Mouse (Mus musculus): ENCODE results near the gene Rsph9.

Rsph9 gene

GRCm38 (mm10) chr17:46143578-46144423 lies at the start of gene Rsph9:
Gene Rsph9, minus strand, starts transcription at chr17:46144216.
- in situ Hi-C loops (cut with MboI), result no loop called here

- in situ Hi-C loops (cut with MboI), result no loop called here
Observed at GRCm38 (mm10) chr17:46188829-46189228, 44.8 kb upstream of the Rsph9 start.

DNA sequence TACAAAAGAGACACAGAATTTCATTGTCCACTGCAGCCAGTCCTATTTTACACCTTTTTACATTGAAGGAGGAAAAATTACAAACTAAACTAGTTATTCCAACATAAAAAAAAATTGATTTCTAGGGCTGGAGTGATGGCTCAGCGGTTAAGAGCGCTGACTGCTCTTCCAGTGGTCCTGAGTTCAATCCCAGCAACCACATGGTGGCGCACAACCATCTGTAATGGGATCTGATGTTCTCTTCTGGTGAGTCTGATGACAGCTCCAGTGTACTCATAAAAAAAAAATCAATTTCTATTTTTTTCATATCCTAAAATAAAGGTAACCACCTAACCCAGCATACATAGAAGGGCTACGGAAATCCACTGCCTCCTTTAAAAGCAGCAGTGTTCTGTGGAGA lies 38.3 kb upstream of the Rsph9 start:
- in situ Hi-C loops (cut with MboI), result no loop called here

DNA sequence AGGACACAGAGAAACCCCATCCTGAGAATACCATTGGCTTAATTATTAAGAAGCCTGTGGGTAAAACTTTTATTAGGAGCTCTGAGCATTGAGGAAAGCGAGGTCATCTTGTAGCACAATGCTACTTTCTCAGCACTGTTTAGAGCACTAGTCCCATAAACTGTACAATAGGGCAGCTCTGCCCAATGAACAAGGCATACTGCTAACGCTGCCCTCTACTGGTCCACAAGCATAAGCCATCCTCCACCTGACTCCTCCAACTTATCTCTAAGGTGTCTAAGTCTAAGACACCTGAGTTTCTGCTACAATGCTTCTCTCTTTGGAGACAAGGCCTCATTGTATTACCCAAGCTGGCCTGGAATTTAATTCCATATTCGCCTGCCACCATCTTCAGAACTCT lies 26.5 kb upstream of the Rsph9 start:
- in situ Hi-C loops (cut with MboI), result no loop called here

- in situ Hi-C loops (cut with MboI), result no loop called here
Observed at GRCm38 (mm10) chr17:46168768-46169167, 24.8 kb upstream of the Rsph9 start.

GRCm38 (mm10) chr17:46168318-46168717 lies 24.3 kb upstream of the Rsph9 start:
- in situ Hi-C loops (cut with MboI), result no loop called here

DNA sequence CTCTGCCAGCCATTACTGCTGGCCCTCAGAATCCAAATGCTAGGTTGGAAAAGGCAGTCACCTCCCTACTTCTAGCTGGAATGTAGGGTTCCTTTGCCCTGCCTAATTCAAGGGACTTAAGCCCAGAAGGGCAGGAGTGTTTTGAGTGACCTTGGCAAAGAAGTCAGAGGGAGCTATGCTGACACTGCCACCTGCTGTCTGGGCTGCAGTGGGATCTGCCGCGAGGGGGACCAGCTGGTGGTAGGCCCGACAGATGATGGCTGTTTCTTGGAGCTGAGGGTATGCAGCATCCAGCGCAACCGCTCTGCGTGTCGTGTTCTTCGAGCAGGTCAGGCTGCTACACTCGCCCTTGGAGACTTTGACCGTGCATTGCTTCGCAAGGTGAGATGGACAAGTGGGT lies 23.0 kb upstream of the Rsph9 start:
- in situ Hi-C loops (cut with MboI), result no loop called here

- in situ Hi-C loops (cut with MboI), result no loop called here
Observed at GRCm38 (mm10) chr17:46166270-46166669, 22.3 kb upstream of the Rsph9 start.

- in situ Hi-C loops (cut with MboI), result no loop called here
Observed at GRCm38 (mm10) chr17:46165460-46165859, 21.4 kb upstream of the Rsph9 start.

GRCm38 (mm10) chr17:46164791-46165190 lies 20.8 kb upstream of the Rsph9 start:
- in situ Hi-C loops (cut with MboI), result no loop called here

GRCm38 (mm10) chr17:46164301-46164700 lies 20.3 kb upstream of the Rsph9 start:
- in situ Hi-C loops (cut with MboI), result no loop called here

GRCm38 (mm10) chr17:46162951-46163421 lies 19.0 kb upstream of the Rsph9 start:
- in situ Hi-C loops (cut with MboI), result no loop called here

- in situ Hi-C loops (cut with MboI), result no loop called here
Observed at GRCm38 (mm10) chr17:46162551-46162950, 18.5 kb upstream of the Rsph9 start.

DNA sequence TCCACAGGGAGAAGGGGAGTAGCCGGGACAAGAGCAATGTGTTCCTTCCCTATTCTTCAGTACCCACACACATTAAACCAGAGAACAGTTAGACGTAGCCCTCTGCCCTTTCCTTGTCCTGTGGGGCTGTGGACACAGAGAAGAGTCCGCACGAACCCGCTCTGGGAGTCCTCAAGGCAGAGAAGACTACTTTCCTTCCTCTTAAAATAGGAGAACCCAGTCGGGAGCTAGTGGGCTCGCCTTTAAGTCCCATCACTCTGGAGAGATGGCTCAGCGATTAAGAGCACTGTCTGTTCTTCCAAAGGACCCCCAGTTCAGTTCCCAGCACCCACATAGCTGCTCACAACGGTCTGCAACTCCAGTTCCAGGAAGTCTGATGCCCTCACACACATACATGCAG lies 17.7 kb upstream of the Rsph9 start:
- in situ Hi-C loops (cut with MboI), result no loop called here

GRCm38 (mm10) chr17:46161179-46161578 lies 17.2 kb upstream of the Rsph9 start:
- in situ Hi-C loops (cut with MboI), result no loop called here

GRCm38 (mm10) chr17:46160686-46161085 lies 16.7 kb upstream of the Rsph9 start, which contains the start of gene Gtpbp2:
Gene Gtpbp2, plus strand, starts transcription at chr17:46161032.
- in situ Hi-C loops (cut with MboI), result no loop called here

GRCm38 (mm10) chr17:46160090-46160662 lies 16.2 kb upstream of the Rsph9 start:
- in situ Hi-C loops (cut with MboI), result no loop called here

- in situ Hi-C loops (cut with MboI), result no loop called here
Observed at GRCm38 (mm10) chr17:46159236-46159635, 15.2 kb upstream of the Rsph9 start.

DNA sequence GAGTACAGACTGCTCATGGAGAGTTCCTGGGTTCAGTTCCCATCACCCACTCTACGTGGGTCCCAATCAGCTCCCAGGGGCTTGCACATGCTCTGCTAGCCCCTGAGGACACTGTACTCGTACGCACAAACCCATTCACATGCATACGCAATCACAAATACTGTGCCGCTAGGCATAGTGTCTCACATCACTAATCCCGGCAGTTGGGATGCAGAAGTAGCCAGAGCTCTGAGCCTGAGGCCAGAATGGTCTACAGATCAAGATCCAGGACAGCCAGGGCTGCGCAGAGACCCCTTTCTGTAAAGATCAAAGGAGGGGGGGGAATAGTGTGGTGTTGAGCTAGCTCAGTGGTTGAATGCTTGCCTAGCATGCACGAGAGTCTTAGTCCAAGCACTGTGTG lies 13.1 kb upstream of the Rsph9 start:
- in situ Hi-C loops (cut with MboI), result no loop called here

GRCm38 (mm10) chr17:46156680-46157079 lies 12.7 kb upstream of the Rsph9 start:
- in situ Hi-C loops (cut with MboI), result no loop called here

- in situ Hi-C loops (cut with MboI), result no loop called here
Observed at GRCm38 (mm10) chr17:46154336-46154735, 10.3 kb upstream of the Rsph9 start.

DNA sequence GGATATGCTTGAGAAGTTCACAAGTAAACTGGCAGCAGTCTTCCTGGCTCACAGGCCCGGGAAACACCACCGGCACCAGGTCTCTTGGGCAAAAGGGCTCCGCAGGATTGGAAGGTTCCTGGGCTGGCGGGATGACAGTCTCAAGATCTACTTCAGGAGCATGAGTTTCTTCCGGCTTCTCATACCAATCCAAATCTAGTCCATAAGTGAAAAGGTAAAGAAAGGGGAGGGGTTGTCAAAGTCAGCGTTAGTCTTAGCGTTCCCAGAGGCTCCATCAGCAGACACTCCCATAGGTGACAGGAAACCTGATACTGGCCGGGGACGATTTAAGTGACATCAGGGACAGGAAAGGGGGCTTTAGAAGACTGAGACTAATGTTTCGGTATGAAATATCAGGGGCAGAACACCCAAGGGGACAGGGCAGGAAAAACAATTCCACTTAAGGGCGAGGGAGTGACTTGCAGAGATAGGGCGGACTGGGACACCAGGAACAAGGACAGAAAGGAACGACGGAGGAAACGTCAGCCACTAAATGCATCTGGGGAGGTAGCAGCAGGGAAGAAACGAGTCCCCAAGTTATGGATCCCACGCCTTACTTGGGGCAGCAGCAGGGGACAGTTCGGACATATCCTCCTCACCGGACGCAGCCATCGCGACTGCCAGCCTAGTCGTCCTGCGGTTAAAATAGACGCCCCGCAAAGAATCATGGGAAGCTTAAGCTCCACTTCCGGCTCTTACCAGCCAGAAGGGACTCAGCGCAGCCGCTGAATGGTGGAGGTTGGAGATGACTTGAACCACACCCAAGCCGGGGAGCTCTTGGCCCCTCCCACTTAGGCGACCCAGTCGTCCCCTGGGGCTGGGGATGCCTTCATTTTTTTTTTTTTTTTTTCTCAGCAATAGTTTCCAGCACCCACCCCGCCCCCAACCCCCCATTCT lies 9.1 kb upstream of the Rsph9 start, which contains the start of gene Mad2l1bp:
Gene Mad2l1bp, minus strand, starts transcription at position 707 of the 936 bp plus-strand sequence.
- in situ Hi-C loops (cut with MboI), result no loop called here

All from mature B cell (primary cell).